Mouse (Mus musculus) small intestine, adult 2 months (tissue): ENCODE measurements around the gene Wnk2.

Experiments
- CTCF ChIP-seq: fragments of 200-500 bp; IDR thresholded peaks from 2 replicates; pipeline ENCODE4 v1.5.1; 2012; ENCODE audit warnings: low read depth, mild to moderate bottlenecking, control low read depth, inconsistent platforms, low read length, moderate library complexity, mixed read lengths; ENCODE audit not compliant: insufficient replicate concordance, insufficient read length; ENCODE audit errors: extremely low read depth
- POLR2A ChIP-seq: fragments of 200-500 bp; IDR thresholded peaks from 2 replicates; pipeline ENCODE4 v1.6.1; 2012; ENCODE audit warnings: low read depth, mild to moderate bottlenecking, control low read depth, inconsistent platforms, low read length, moderate library complexity

- no peak for TF ChIP-seq POLR2A
- no peak for TF ChIP-seq CTCF
Measured at GRCm38 (mm10) chr13:49017375-49017774, 130.4 kb downstream of the Wnk2 start.
